Mouse (Mus musculus): Measurements from ENCODE around the gene Fam187b.

- TF ChIP-seq CTCF (IDR thresholded peaks at IDR 0.05; ENCODE audit: extremely low read depth, insufficient read depth, low read length) (no peak), POLR2A (IDR thresholded peaks at IDR 0.05; ENCODE audit: extremely low read depth, insufficient read depth, low read length) (no peak)
Measured at GRCm38 (mm10) chr7:31035291-31035690, 61.7 kb downstream of the Fam187b start.
